Mouse (Mus musculus): ENCODE measurements around the gene Prmt8.

DNA sequence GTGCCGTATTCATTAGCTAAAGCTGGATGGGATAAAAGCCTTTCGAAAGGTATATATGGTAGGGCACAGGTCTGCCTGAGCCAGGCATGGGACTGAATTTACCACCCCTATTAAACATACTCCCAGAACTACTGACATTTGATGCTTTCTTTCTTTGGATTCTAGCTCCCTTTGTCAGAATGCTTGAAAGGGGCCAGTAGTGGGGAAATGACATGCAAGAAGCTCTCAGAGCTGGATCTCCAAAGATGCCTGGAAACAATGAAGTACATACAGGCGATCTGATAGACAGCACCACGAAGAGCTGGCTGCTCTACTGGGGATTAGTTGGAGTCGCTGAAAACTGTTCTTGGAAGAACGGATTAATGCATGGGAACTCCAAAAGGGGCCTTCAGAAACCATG lies 16.0 kb downstream of the Prmt8 start:
- TF ChIP-seq CTCF (IDR thresholded peaks at IDR 0.05; ENCODE audit: low read depth, low read length): no peak
- no peak for TF ChIP-seq EP300 (IDR thresholded peaks at IDR 0.05; ENCODE audit: insufficient read depth, low read depth, low read length)

All from ES-Bruce4 (cell line).